Mouse (Mus musculus) T-helper 1 cell (primary cell): ENCODE measurements around the gene St3gal2.
"Not testable (repeated sequence)": the region's sequence is repeated elsewhere in the genome, so short reads cannot be mapped to it uniquely, and the experiment has no call there.

Experiments
- in situ Hi-C: fragments of 300-600 bp; cut with MboI, MseI; formaldehyde crosslinking; loops from one replicate; pipeline ENCODE4 v1.15.1; 2025; ENCODE audit warnings: high pct_unique_total_duplicates

Gene St3gal2

GRCm38 (mm10) chr8:110911576-110912570 is 7.8 kb upstream of the St3gal2 start:
- in situ Hi-C loops: loop anchor here (5.0 kb wide), 1 partner anchor 40 kb away; no protein-coding TSS in a partner anchor

GRCm38 (mm10) chr8:110917415-110917814 is 2.3 kb upstream of the St3gal2 start:
- in situ Hi-C loops: no loop called here

- in situ Hi-C loops: no loop called here
These were observed 1.7 kb upstream of the St3gal2 start for GRCm38 (mm10) chr8:110918027-110918426.

- in situ Hi-C loops: no loop called here
These were observed 1.3 kb upstream of the St3gal2 start for GRCm38 (mm10) chr8:110918460-110918859.

- in situ Hi-C loops: no loop called here
These were observed 480 bp downstream of the St3gal2 start for GRCm38 (mm10) chr8:110920032-110920772.

- in situ Hi-C loops: no loop called here
These were observed 1.1 kb downstream of the St3gal2 start for GRCm38 (mm10) chr8:110920773-110921277.

GRCm38 (mm10) chr8:110921492-110922230 is 1.9 kb downstream of the St3gal2 start:
- in situ Hi-C loops: no loop called here

- in situ Hi-C loops: no loop called here
These were observed 6.0 kb downstream of the St3gal2 start for GRCm38 (mm10) chr8:110925691-110926140.

GRCm38 (mm10) chr8:110926690-110927089 is 7.0 kb downstream of the St3gal2 start:
- in situ Hi-C loops: no loop called here

- in situ Hi-C loops: no loop called here
These were observed 8.7 kb downstream of the St3gal2 start for GRCm38 (mm10) chr8:110928435-110928834.

- in situ Hi-C loops: no loop called here
These were observed 9.3 kb downstream of the St3gal2 start for GRCm38 (mm10) chr8:110929066-110929465.

GRCm38 (mm10) chr8:110929672-110930071 is 9.9 kb downstream of the St3gal2 start:
- in situ Hi-C loops: not testable (repeated sequence)

GRCm38 (mm10) chr8:110931176-110931939 is 11.6 kb downstream of the St3gal2 start:
- in situ Hi-C loops: no loop called here

- in situ Hi-C loops: no loop called here
These were observed 12.7 kb downstream of the St3gal2 start for GRCm38 (mm10) chr8:110932444-110932843.

- in situ Hi-C loops: no loop called here
These were observed 13.6 kb downstream of the St3gal2 start for GRCm38 (mm10) chr8:110933272-110933671.

- in situ Hi-C loops: no loop called here
These were observed 16.5 kb downstream of the St3gal2 start for GRCm38 (mm10) chr8:110936217-110936616.

GRCm38 (mm10) chr8:110938882-110939589 is 19.3 kb downstream of the St3gal2 start:
- in situ Hi-C loops: no loop called here

GRCm38 (mm10) chr8:110940682-110941452 is 21.1 kb downstream of the St3gal2 start:
- in situ Hi-C loops: no loop called here

GRCm38 (mm10) chr8:110941453-110941948 is 21.8 kb downstream of the St3gal2 start:
- in situ Hi-C loops: no loop called here
